Mouse (Mus musculus) spleen, adult 2 months (tissue): ENCODE data around the gene Msx3. TPM values are rescaled to one million over a fixed set of nuclear protein-coding genes. Genes with fewer than 3 reads are reported as not detected.
A peak's percentile ranks its signal among the peaks of the same experiment; 100 is the strongest.

Source experiments
- DNase-seq, 2 experiments: peaks; one replicate each; pipeline versions ENCODE4 v3.0.0 to v3.0.0-alpha.2; 2012 to 2021; ENCODE audit warnings: low spot score in 2 of 2, low read depth in 1 of 2
- H3K27ac ChIP-seq: fragments of 200-500 bp; 2 replicates; pipeline ENCODE4 v1.5.1; 2012; ENCODE audit warnings: low read length, inconsistent platforms; ENCODE audit not compliant: insufficient read depth
- H3K27me3 ChIP-seq: fragments of 200-500 bp; 2 replicates; pipeline ENCODE4 v1.6.1; 2012; ENCODE audit warnings: mild to moderate bottlenecking, moderate library complexity, low read length, inconsistent platforms; ENCODE audit not compliant: control insufficient read depth, insufficient read depth
- H3K36me3 ChIP-seq: fragments of 200-500 bp; 2 replicates; pipeline ENCODE4 v1.6.1; 2012; ENCODE audit warnings: mild to moderate bottlenecking, low read length, inconsistent platforms; ENCODE audit not compliant: control insufficient read depth, insufficient read depth
- H3K4me1 ChIP-seq: fragments of 200-500 bp; 2 replicates; pipeline ENCODE4 v1.6.1; 2011; ENCODE audit warnings: inconsistent platforms; ENCODE audit not compliant: control insufficient read depth, insufficient read depth, insufficient read length
- H3K4me3 ChIP-seq: fragments of 200-500 bp; 2 replicates; pipeline ENCODE4 v1.5.1; 2011; ENCODE audit warnings: mild to moderate bottlenecking, inconsistent platforms; ENCODE audit not compliant: insufficient read depth, insufficient read length; ENCODE audit errors: extremely low read depth
- CTCF ChIP-seq: fragments of 200-500 bp; IDR thresholded peaks from 2 replicates; pipeline ENCODE4 v1.5.1; 2011; ENCODE audit warnings: mild to moderate bottlenecking, inconsistent platforms; ENCODE audit not compliant: insufficient read depth, insufficient read length, insufficient replicate concordance; ENCODE audit errors: extremely low read depth
- POLR2A ChIP-seq: fragments of 200-500 bp; IDR thresholded peaks from 2 replicates; pipeline ENCODE4 v1.6.1; 2011; ENCODE audit warnings: low read depth, low read length, inconsistent platforms
- WGBS: fragments of 180-500 bp; shearing (Covaris S2); methylation state at CpG from one replicate; pipeline ENCODE4 v1.1.7; 2018; 5-methylcytosine and 5-hydroxymethylcytosine counted together
- polyA plus RNA-seq: library from polyadenylated mRNA; depleted of rRNA; stranded (reverse); fragments of >200 nt; gene quantifications from 2 replicates; pipeline ENCODE4 v1.2.3, GENCODE M21; 2012

Msx3 gene
- polyA plus RNA-seq, 1 experiment = not detected

GRCm38 (mm10) chr7:140067397-140067796 is 18.5 kb upstream of the Msx3 start:
- H3K4me3 ChIP-seq = no peak overlapping the region
- no peaks in the 10 kb centered on the region for H3K36me3 ChIP-seq
- DNase-seq = no peak
- no peaks in the 10 kb centered on the region for H3K4me1 ChIP-seq
- peaks cover 2% of the 10 kb centered on the region; the same call in 1 of the 2 replicates for H3K27me3 ChIP-seq
- H3K27ac ChIP-seq = no peak overlapping the region
- TF ChIP-seq CTCF (no peak), POLR2A (no peak)
- 70% methylated on average over 6 of the region's 6 CpGs for WGBS

DNA sequence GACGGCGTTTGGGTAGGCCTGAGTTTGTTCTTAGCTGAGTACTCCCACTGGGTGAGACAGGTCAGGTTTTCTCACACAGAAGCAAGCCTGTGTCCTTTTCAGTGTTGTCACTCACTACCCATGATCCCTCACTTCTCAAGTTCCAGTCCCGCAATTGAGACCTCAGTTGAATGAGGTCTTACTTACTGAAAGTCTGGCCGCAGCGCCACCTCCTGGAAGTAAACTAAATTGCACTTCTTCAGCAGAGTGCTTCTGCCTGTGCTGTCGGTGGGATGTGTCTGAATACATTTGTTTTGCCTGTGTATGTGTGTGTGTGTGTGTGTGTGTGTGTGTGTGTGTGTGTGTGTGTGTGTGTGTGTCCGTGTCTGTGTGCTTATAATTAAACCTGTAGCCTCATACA is 14.2 kb upstream of the Msx3 start:
- 20% methylated on average over 7 of the region's 7 CpGs for WGBS
- TF ChIP-seq CTCF (peak; percentile 59; the same call in 1 of the 2 replicates), POLR2A (no peak)
- peak; percentile 27 to 48 for DNase-seq
- H3K36me3 ChIP-seq = no peaks in the 10 kb centered on the region
- H3K4me3 ChIP-seq = no peak overlapping the region
- peaks cover 13% of the 10 kb centered on the region for H3K27me3 ChIP-seq
- H3K4me1 ChIP-seq = no peaks in the 10 kb centered on the region; the same call in none of the 2 replicates
- H3K27ac ChIP-seq = no peak overlapping the region

- Histone ChIP-seq H3K4me3 (no peak overlapping the region), H3K36me3 (no peaks in the 10 kb centered on the region), H3K27me3 (peaks cover 16% of the 10 kb centered on the region), H3K27ac (no peak overlapping the region), H3K4me1 (no peaks in the 10 kb centered on the region; the same call in none of the 2 replicates)
- TF ChIP-seq CTCF = no peak
- TF ChIP-seq POLR2A = no peak
- WGBS = 31% methylated on average over 11 of the region's 11 CpGs
- DNase-seq = no peak
These were observed 13.4 kb upstream of the Msx3 start for GRCm38 (mm10) chr7:140062307-140062706.

DNA sequence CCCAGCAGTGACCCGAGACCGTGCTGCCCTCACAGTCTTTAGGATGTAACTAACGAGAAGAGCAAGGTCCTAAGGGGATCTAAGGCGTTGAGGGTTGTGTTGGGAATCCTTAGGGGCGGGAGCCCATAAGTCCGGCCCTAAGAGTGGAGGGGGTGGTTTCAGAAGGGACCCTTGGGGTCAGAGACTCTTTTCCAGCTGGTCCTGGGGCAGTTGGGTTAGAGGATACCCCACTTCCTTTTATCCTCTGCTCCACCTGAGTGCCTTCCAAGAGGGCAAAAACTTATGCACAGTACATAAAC is 12.9 kb upstream of the Msx3 start:
- Histone ChIP-seq H3K36me3 (no peaks in the 10 kb centered on the region), H3K27ac (no peak overlapping the region), H3K4me3 (no peak overlapping the region), H3K27me3 (peaks cover 16% of the 10 kb centered on the region), H3K4me1 (no peaks in the 10 kb centered on the region; the same call in none of the 2 replicates)
- DNase-seq = no peak
- WGBS = 6% methylated on average over 6 of the region's 6 CpGs
- TF ChIP-seq POLR2A (no peak), CTCF (no peak)

DNA sequence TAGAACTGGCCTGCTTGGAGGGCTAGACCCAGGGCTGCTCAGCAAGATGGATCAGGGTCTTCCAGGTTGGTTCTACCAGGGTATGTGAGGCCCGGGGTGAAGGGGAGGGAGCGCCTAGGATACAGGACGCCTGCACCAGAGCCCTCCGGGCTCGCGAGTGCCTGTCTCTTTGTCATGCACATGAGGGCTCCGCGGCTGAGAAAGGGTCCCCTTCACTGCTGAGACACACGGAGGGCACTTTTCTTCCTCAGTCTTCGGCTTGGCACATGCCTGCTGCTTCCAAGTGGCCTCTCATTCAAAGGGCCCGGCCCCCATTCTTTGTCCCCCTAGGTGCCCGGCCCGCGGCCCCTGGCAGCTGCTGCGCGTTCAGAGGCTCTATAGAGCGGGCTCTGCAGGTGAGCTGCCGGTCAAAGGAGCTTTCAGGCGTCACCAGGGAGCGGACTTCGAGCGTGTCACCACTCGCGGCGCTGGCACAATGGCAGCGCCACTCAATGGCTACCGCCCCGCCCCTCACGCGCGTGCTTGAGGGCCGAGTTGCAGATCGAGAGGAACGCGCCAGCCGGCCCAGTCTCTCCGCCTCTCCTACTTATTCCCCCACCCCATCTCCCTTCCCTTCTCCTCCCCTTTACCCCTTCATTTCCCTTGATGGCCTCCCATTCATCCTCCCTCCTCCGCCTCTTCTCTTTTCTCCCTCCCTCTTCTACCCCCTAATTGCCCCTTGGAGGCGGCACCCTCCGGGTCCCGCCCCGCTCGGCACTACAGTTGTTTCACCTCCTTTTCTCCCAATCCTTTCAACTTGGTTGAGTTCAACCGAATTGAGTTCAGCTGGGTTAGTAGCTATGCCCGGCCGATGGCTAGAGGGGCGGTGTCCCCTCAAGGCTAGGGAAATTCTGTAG is 12.3 kb upstream of the Msx3 start:
- Histone ChIP-seq H3K36me3 (no peaks in the 10 kb centered on the region), H3K4me1 (no peaks in the 10 kb centered on the region; the same call in none of the 2 replicates), H3K4me3 (no peak overlapping the region), H3K27ac (no peak overlapping the region), H3K27me3 (peaks cover 16% of the 10 kb centered on the region)
- WGBS = 5% methylated on average over 47 of the region's 47 CpGs
- DNase-seq = no peak
- TF ChIP-seq CTCF = no peak
- no peak for TF ChIP-seq POLR2A

GRCm38 (mm10) chr7:140059601-140060000 is 10.7 kb upstream of the Msx3 start:
- no peaks in the 10 kb centered on the region for H3K36me3 ChIP-seq
- 56% methylated on average over 4 of the region's 4 CpGs for WGBS
- H3K27me3 ChIP-seq = peaks cover 18% of the 10 kb centered on the region
- no peak overlapping the region for H3K4me3 ChIP-seq
- no peak for TF ChIP-seq CTCF
- no peak for TF ChIP-seq POLR2A
- no peak for DNase-seq
- no peak overlapping the region for H3K27ac ChIP-seq
- no peaks in the 10 kb centered on the region; the same call in none of the 2 replicates for H3K4me1 ChIP-seq

- H3K27ac ChIP-seq = no peak overlapping the region
- H3K36me3 ChIP-seq = no peaks in the 10 kb centered on the region
- H3K4me3 ChIP-seq = no peak overlapping the region
- no peak for DNase-seq
- no peak for TF ChIP-seq POLR2A
- TF ChIP-seq CTCF = no peak
- peaks cover 18% of the 10 kb centered on the region for H3K27me3 ChIP-seq
- WGBS = 32% methylated on average over 7 of the region's 7 CpGs
- no peaks in the 10 kb centered on the region; the same call in none of the 2 replicates for H3K4me1 ChIP-seq
These were observed 9.6 kb upstream of the Msx3 start for GRCm38 (mm10) chr7:140058528-140058927.
